ENCODE assay signal across 26 mouse cellular contexts in the genomic region with DNA sequence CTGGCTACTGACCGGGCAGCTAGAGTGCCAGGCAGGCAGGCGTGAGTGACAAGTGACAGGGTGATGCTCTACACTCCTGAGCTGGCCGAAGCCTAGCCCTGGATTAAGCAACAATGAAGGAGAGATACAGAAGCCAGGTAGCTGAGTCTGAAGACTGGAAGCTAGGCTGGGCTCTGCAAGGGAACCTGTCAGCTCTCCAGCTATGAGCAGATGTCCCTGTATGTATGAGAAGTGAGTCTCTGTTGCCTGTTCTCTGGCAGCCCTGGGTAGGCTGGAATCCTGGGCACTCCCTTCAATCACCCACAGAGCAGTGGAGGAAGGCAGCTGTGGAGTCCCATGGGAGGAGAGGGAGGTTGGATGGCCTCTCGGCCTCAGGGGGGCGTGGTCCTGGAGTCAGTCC.
DNase-seq lines count a peak whose midpoint lies in the region; ATAC-seq and TF ChIP-seq lines count a peak whose summit lies in the region.
"Had no signal": no experiment of that assay in that cellular context is flagged by ENCODE, and none has a peak within 500 bp of the region (broad histone marks: within the 10 kb centered on the region; RNA-seq: fewer than 3 reads in every experiment).

No protein-coding gene starts in this region.

- no peaks in the 10 kb centered on the region for H3K79me2 ChIP-seq in CH12.LX (replicated peaks; ENCODE audit: control insufficient read depth, extremely low read depth, insufficient read depth, poor library complexity, severe bottlenecking)

- in situ Hi-C loops in CH12.LX (cut with MboI; ENCODE audit: low pct_ligation_motif_present, low pct_unique_long_range_greater_than_20kb, low sequenced_read_pairs) = no loop called here

- TF ChIP-seq POLR2A in CH12.LX (IDR thresholded peaks at IDR 0.05; ENCODE audit: low read depth, low read length) = no peak

- no peaks in the 10 kb centered on the region for H3K9me3 ChIP-seq in forebrain, embryonic 16.5 days (ENCODE audit: control insufficient read depth, low read length)
- H3K9me3 ChIP-seq in forebrain, embryonic 12.5 days = no peaks in the 10 kb centered on the region
- no peaks in the 10 kb centered on the region for H3K9me3 ChIP-seq in CH12.LX (replicated peaks; ENCODE audit: low read length)
- H3K9me3 ChIP-seq: embryonic facial prominence, embryonic 13.5 days; forebrain, embryonic 10.5 days; midbrain, embryonic 13.5 days; neural tube, embryonic 15.5 days had no signal

- no peak for TF ChIP-seq RAD21 in CH12.LX (IDR thresholded peaks at IDR 0.05; ENCODE audit: low read depth, low read length)

- no peak overlapping the region for H3K4me3 ChIP-seq in forebrain, embryonic 16.5 days (replicated peaks; ENCODE audit: low read length)
- no peak overlapping the region for H3K4me3 ChIP-seq in forebrain, embryonic 12.5 days (replicated peaks)
- H3K4me3 ChIP-seq in layer of hippocampus, adult 2 months = no peak overlapping the region
- no peak overlapping the region for H3K4me3 ChIP-seq in CH12.LX (replicated peaks in 1 of 3; ENCODE audit: low read depth in 2 of 3, low read length in 2 of 3, poor library complexity in 1 of 3)
- H3K4me3 ChIP-seq: embryonic facial prominence, embryonic 13.5 days; forebrain, embryonic 10.5 days; left cerebral cortex, adult 2 months; midbrain, embryonic 13.5 days; neural tube, embryonic 15.5 days had no signal

- no peak for TF ChIP-seq EP300 in CH12.LX (IDR thresholded peaks at IDR 0.05; ENCODE audit: low read length)

- TF ChIP-seq CTCF in layer of hippocampus, adult 2 months (conservative IDR thresholded peaks at IDR 0.05) = no peak
- TF ChIP-seq CTCF in CH12.LX (conservative IDR thresholded peaks at IDR 0.05 in 1 of 2, IDR thresholded peaks at IDR 0.05 in 1 of 2; ENCODE audit: low read depth in 2 of 2, low read length in 2 of 2) = no peak

- 78% methylated on average over 5 of the region's 5 CpGs for WGBS in forebrain, embryonic 16.5 days
- 90% methylated on average over 5 of the region's 5 CpGs for WGBS in forebrain, embryonic 12.5 days

- ATAC-seq in forebrain, embryonic 16.5 days = peak; percentile 22; the same call in 1 of the 2 replicates
- no peak for ATAC-seq in forebrain, embryonic 12.5 days (ENCODE audit: low FRiP score)
- ATAC-seq: hindbrain, embryonic 16.5 days; midbrain, embryonic 13.5 days had no signal

- no peak overlapping the region for H3K9ac ChIP-seq in forebrain, embryonic 16.5 days (replicated peaks; ENCODE audit: low read depth, low read length)
- no peak overlapping the region for H3K9ac ChIP-seq in forebrain, embryonic 12.5 days
- H3K9ac ChIP-seq in CH12.LX (ENCODE audit: insufficient read depth, low read depth) = no peak overlapping the region
- H3K9ac ChIP-seq: embryonic facial prominence, embryonic 13.5 days; forebrain, postnatal 0 days; liver, embryonic 14.5 days; midbrain, embryonic 13.5 days; neural tube, embryonic 15.5 days had no signal

- no peaks in the 10 kb centered on the region for H3K36me3 ChIP-seq in forebrain, embryonic 16.5 days (ENCODE audit: control insufficient read depth, insufficient read depth)
- no peaks in the 10 kb centered on the region for H3K36me3 ChIP-seq in forebrain, embryonic 12.5 days (replicated peaks)
- H3K36me3 ChIP-seq in CH12.LX (replicated peaks in 1 of 2; ENCODE audit: control insufficient read depth in 1 of 2, insufficient read depth in 1 of 2, low read length in 1 of 2) = no peaks in the 10 kb centered on the region
- H3K36me3 ChIP-seq: embryonic facial prominence, embryonic 13.5 days; forebrain, embryonic 10.5 days; midbrain, embryonic 13.5 days; neural tube, embryonic 15.5 days had no signal

- dilution Hi-C loops in CH12.LX (cut with MboI; ENCODE audit: extremely low pct_ligation_motif_present, extremely low pct_unique_long_range_greater_than_20kb, low sequenced_read_pairs) = no loop called here

- H3K4me1 ChIP-seq in forebrain, embryonic 16.5 days (replicated peaks; ENCODE audit: control insufficient read depth, insufficient read depth, low read length) = peaks cover 34% of the 10 kb centered on the region
- peaks cover 6% of the 10 kb centered on the region for H3K4me1 ChIP-seq in forebrain, embryonic 12.5 days
- peaks cover 5 to 13% of the 10 kb centered on the region in 2 experiments; a peak in 3 of 4 replicates for H3K4me1 ChIP-seq in CH12.LX (ENCODE audit: control insufficient read depth in 1 of 2, insufficient read depth in 2 of 2)

- H3K27ac ChIP-seq in forebrain, embryonic 16.5 days (ENCODE audit: low read length) = no peak overlapping the region
- H3K27ac ChIP-seq in forebrain, embryonic 12.5 days = no peak overlapping the region
- H3K27ac ChIP-seq in layer of hippocampus, adult 2 months = peak overlapping the region; percentile 53; the same call in 1 of the 2 replicates
- H3K27ac ChIP-seq in CH12.LX (ENCODE audit: insufficient read depth, low read depth) = no peak overlapping the region
- H3K27ac ChIP-seq: embryonic facial prominence, embryonic 13.5 days; forebrain, embryonic 10.5 days; kidney, postnatal 0 days; left cerebral cortex, adult 2 months; liver, embryonic 14.5 days; macrophage; neural tube, embryonic 15.5 days had no signal

- no peak overlapping the region for H3K4me2 ChIP-seq in forebrain, embryonic 16.5 days (ENCODE audit: low read length)
- H3K4me2 ChIP-seq in forebrain, embryonic 12.5 days = no peak overlapping the region
- no peak overlapping the region for H3K4me2 ChIP-seq in CH12.LX (ENCODE audit: insufficient read depth, low read depth, poor library complexity, severe bottlenecking)
- H3K4me2 ChIP-seq: embryonic facial prominence, embryonic 13.5 days; heart, embryonic 11.5 days; midbrain, embryonic 13.5 days; neural tube, embryonic 15.5 days had no signal

- H3K27me3 ChIP-seq in forebrain, embryonic 16.5 days (replicated peaks; ENCODE audit: control insufficient read depth, insufficient read depth, low read length) = no peaks in the 10 kb centered on the region
- H3K27me3 ChIP-seq in forebrain, embryonic 12.5 days = no peaks in the 10 kb centered on the region
- H3K27me3 ChIP-seq in CH12.LX (replicated peaks) = no peaks in the 10 kb centered on the region
- H3K27me3 ChIP-seq: embryonic facial prominence, embryonic 13.5 days; midbrain, embryonic 13.5 days; neural tube, embryonic 15.5 days had no signal

- DNase-seq in layer of hippocampus, adult 2 months (ENCODE audit: low spot score in 2 of 2) = no peak
- no peak for DNase-seq in layer of hippocampus, postnatal 14 days (ENCODE audit: low spot score in 2 of 2)
- DNase-seq in CH12.LX (ENCODE audit: extremely low read depth) (peak; percentile 29), MN1 (ENCODE audit: low spot score) (peak; percentile 19)
- DNase-seq: adrenal gland, adult 8-10 months; B cell, adult 2 months; cerebellum, postnatal 36 days; forebrain, postnatal 0 days; gastrocnemius, postnatal 14 days; kidney, postnatal 4 days; lung, adult 2 months; lung, postnatal 10 days; retina, postnatal 1 day; right cerebral cortex, postnatal 14 days had no signal

TF ChIP-seq in CH12.LX, 34 proteins besides CTCF, POLR2A, EP300 and RAD21:
- no peak for TF ChIP-seq NELFE (IDR thresholded peaks at IDR 0.05; ENCODE audit: low read depth, low read length)
- no peak for TF ChIP-seq USF2 (conservative IDR thresholded peaks at IDR 0.05; ENCODE audit: low read depth, low read length)

Comparison
In these comparisons a context has a peak if more than half of its experiments do, and no peak if none do; other contexts are left out.
1. DNase-seq: peak in CH12.LX (single experiment) and MN1 (single experiment); none in layer of hippocampus, adult 2 months (0 of 2) and layer of hippocampus, postnatal 14 days (0 of 2).